Mouse (Mus musculus): ENCODE results near the gene Usp32. TPM values are rescaled to one million over a fixed set of nuclear protein-coding genes. Genes with fewer than 3 reads are reported as not detected.

Usp32 gene
- polyA plus RNA-seq, 1 experiment from 2014 or later, result 4.6 TPM

- WGBS, result 89% methylated on average over 3 of the region's 3 CpGs
- H3K36me3 ChIP-seq (ENCODE audit: control insufficient read depth, insufficient read depth), result peaks cover 7% of the 10 kb centered on the region; the same call in 1 of the 2 replicates
- ATAC-seq (replicated peaks; ENCODE audit: extremely low read depth, insufficient read depth, low FRiP score), result no peak
These were observed 100.7 kb downstream of the Usp32 start for GRCm38 (mm10) chr11:85039256-85039655.

GRCm38 (mm10) chr11:85013121-85013520 lies 126.8 kb downstream of the Usp32 start:
- H3K4me2 ChIP-seq (ENCODE audit: low read depth, low read length), result no peak overlapping the region
- H3K4me1 ChIP-seq (ENCODE audit: control insufficient read depth, insufficient read depth, low read length), result no peaks in the 10 kb centered on the region
- no peak for ATAC-seq (replicated peaks; ENCODE audit: extremely low read depth, insufficient read depth, low FRiP score)
- no peak overlapping the region for H3K9ac ChIP-seq (ENCODE audit: low read length)
- no peak overlapping the region for H3K27ac ChIP-seq (ENCODE audit: low read length)
- no peak overlapping the region for H3K4me3 ChIP-seq (ENCODE audit: low read length)
- H3K9me3 ChIP-seq (replicated peaks; ENCODE audit: control insufficient read depth, low read length), result no peaks in the 10 kb centered on the region
- peaks cover 11% of the 10 kb centered on the region for H3K36me3 ChIP-seq (ENCODE audit: control insufficient read depth, insufficient read depth)
- no peaks in the 10 kb centered on the region for H3K27me3 ChIP-seq (ENCODE audit: control insufficient read depth, insufficient read depth, low read length)

More at GRCm38 (mm10) chr11:85039256-85039655, 100.7 kb downstream of the Usp32 start:
- H3K4me2 ChIP-seq (ENCODE audit: low read depth, low read length), result no peak overlapping the region
- H3K4me3 ChIP-seq (ENCODE audit: low read length), result no peak overlapping the region
- H3K27me3 ChIP-seq (ENCODE audit: control insufficient read depth, insufficient read depth, low read length), result no peaks in the 10 kb centered on the region
- no peaks in the 10 kb centered on the region for H3K4me1 ChIP-seq (ENCODE audit: control insufficient read depth, insufficient read depth, low read length)
- no peak overlapping the region for H3K27ac ChIP-seq (ENCODE audit: low read length)
- H3K9ac ChIP-seq (ENCODE audit: low read length), result no peak overlapping the region
- no peaks in the 10 kb centered on the region for H3K9me3 ChIP-seq (replicated peaks; ENCODE audit: control insufficient read depth, low read length)

GRCm38 (mm10) chr11:85003566-85003965 lies 136.4 kb downstream of the Usp32 start:
- Histone ChIP-seq H3K27me3 (ENCODE audit: control insufficient read depth, insufficient read depth, low read length) (no peaks in the 10 kb centered on the region), H3K36me3 (ENCODE audit: control insufficient read depth, insufficient read depth) (peaks cover 14% of the 10 kb centered on the region), H3K9me3 (replicated peaks; ENCODE audit: control insufficient read depth, low read length) (no peaks in the 10 kb centered on the region), H3K4me1 (ENCODE audit: control insufficient read depth, insufficient read depth, low read length) (no peaks in the 10 kb centered on the region), H3K9ac (ENCODE audit: low read length) (no peak overlapping the region), H3K4me3 (ENCODE audit: low read length) (no peak overlapping the region), H3K27ac (ENCODE audit: low read length) (no peak overlapping the region), H3K4me2 (ENCODE audit: low read depth, low read length) (no peak overlapping the region)
- 88% methylated on average over 3 of the region's 3 CpGs for WGBS
- ATAC-seq (replicated peaks; ENCODE audit: extremely low read depth, insufficient read depth, low FRiP score), result no peak

- Histone ChIP-seq H3K27ac (ENCODE audit: low read length) (no peak overlapping the region), H3K27me3 (ENCODE audit: control insufficient read depth, insufficient read depth, low read length) (no peaks in the 10 kb centered on the region), H3K9ac (ENCODE audit: low read length) (no peak overlapping the region), H3K4me3 (ENCODE audit: low read length) (no peak overlapping the region), H3K9me3 (replicated peaks; ENCODE audit: control insufficient read depth, low read length) (no peaks in the 10 kb centered on the region), H3K4me2 (ENCODE audit: low read depth, low read length) (no peak overlapping the region), H3K36me3 (ENCODE audit: control insufficient read depth, insufficient read depth) (peaks cover 39% of the 10 kb centered on the region), H3K4me1 (ENCODE audit: control insufficient read depth, insufficient read depth, low read length) (no peaks in the 10 kb centered on the region)
- ATAC-seq (replicated peaks; ENCODE audit: extremely low read depth, insufficient read depth, low FRiP score), result no peak
- 77% methylated on average over 1 of the region's 1 CpGs for WGBS
These were observed 144.7 kb downstream of the Usp32 start for GRCm38 (mm10) chr11:84995241-84995640.

GRCm38 (mm10) chr11:84992996-84993395 lies 147.0 kb downstream of the Usp32 start:
- Histone ChIP-seq H3K36me3 (ENCODE audit: control insufficient read depth, insufficient read depth) (peaks cover 42% of the 10 kb centered on the region), H3K9me3 (replicated peaks; ENCODE audit: control insufficient read depth, low read length) (no peaks in the 10 kb centered on the region), H3K4me1 (ENCODE audit: control insufficient read depth, insufficient read depth, low read length) (no peaks in the 10 kb centered on the region), H3K27ac (ENCODE audit: low read length) (no peak overlapping the region), H3K9ac (ENCODE audit: low read length) (no peak overlapping the region), H3K4me2 (ENCODE audit: low read depth, low read length) (no peak overlapping the region), H3K27me3 (ENCODE audit: control insufficient read depth, insufficient read depth, low read length) (no peaks in the 10 kb centered on the region), H3K4me3 (ENCODE audit: low read length) (no peak overlapping the region)
- WGBS, result 88% methylated on average over 1 of the region's 1 CpGs
- ATAC-seq (replicated peaks; ENCODE audit: extremely low read depth, insufficient read depth, low FRiP score), result no peak

GRCm38 (mm10) chr11:84988341-84988919 lies 151.5 kb downstream of the Usp32 start:
- H3K9me3 ChIP-seq (replicated peaks; ENCODE audit: control insufficient read depth, low read length), result no peaks in the 10 kb centered on the region
- no peak for ATAC-seq (replicated peaks; ENCODE audit: extremely low read depth, insufficient read depth, low FRiP score)
- no peak overlapping the region for H3K9ac ChIP-seq (ENCODE audit: low read length)
- no peak overlapping the region for H3K4me3 ChIP-seq (ENCODE audit: low read length)
- H3K4me2 ChIP-seq (ENCODE audit: low read depth, low read length), result no peak overlapping the region
- no peak overlapping the region for H3K27ac ChIP-seq (ENCODE audit: low read length)
- H3K4me1 ChIP-seq (ENCODE audit: control insufficient read depth, insufficient read depth, low read length), result no peaks in the 10 kb centered on the region
- 76% methylated on average over 3 of the region's 3 CpGs for WGBS
- H3K27me3 ChIP-seq (ENCODE audit: control insufficient read depth, insufficient read depth, low read length), result no peaks in the 10 kb centered on the region
- peaks cover 44% of the 10 kb centered on the region for H3K36me3 ChIP-seq (ENCODE audit: control insufficient read depth, insufficient read depth)

- H3K4me1 ChIP-seq (ENCODE audit: control insufficient read depth, insufficient read depth, low read length), result no peaks in the 10 kb centered on the region
- WGBS, result 88% methylated on average over 6 of the region's 6 CpGs
- H3K36me3 ChIP-seq (ENCODE audit: control insufficient read depth, insufficient read depth), result peaks cover 24% of the 10 kb centered on the region
- H3K27ac ChIP-seq (ENCODE audit: low read length), result no peak overlapping the region
- no peak overlapping the region for H3K4me3 ChIP-seq (ENCODE audit: low read length)
- no peaks in the 10 kb centered on the region for H3K9me3 ChIP-seq (replicated peaks; ENCODE audit: control insufficient read depth, low read length)
- no peaks in the 10 kb centered on the region for H3K27me3 ChIP-seq (ENCODE audit: control insufficient read depth, insufficient read depth, low read length)
- H3K4me2 ChIP-seq (ENCODE audit: low read depth, low read length), result no peak overlapping the region
- no peak for ATAC-seq (replicated peaks; ENCODE audit: extremely low read depth, insufficient read depth, low FRiP score)
- H3K9ac ChIP-seq (ENCODE audit: low read length), result no peak overlapping the region
These were observed 154.5 kb downstream of the Usp32 start for GRCm38 (mm10) chr11:84985421-84985820.

GRCm38 (mm10) chr11:84980697-84981096 lies 159.3 kb downstream of the Usp32 start:
- no peak overlapping the region for H3K27ac ChIP-seq (ENCODE audit: low read length)
- H3K4me1 ChIP-seq (ENCODE audit: control insufficient read depth, insufficient read depth, low read length), result 0 out of 2 replicates have a peak, but pooled peaks cover 2% of the 10 kb centered on the region
- no peak overlapping the region for H3K4me2 ChIP-seq (ENCODE audit: low read depth, low read length)
- no peak overlapping the region for H3K9ac ChIP-seq (ENCODE audit: low read length)
- H3K4me3 ChIP-seq (ENCODE audit: low read length), result no peak overlapping the region
- 75% methylated on average over 2 of the region's 2 CpGs for WGBS
- H3K9me3 ChIP-seq (replicated peaks; ENCODE audit: control insufficient read depth, low read length), result no peaks in the 10 kb centered on the region
- H3K27me3 ChIP-seq (ENCODE audit: control insufficient read depth, insufficient read depth, low read length), result no peaks in the 10 kb centered on the region
- ATAC-seq (replicated peaks; ENCODE audit: extremely low read depth, insufficient read depth, low FRiP score), result no peak
- H3K36me3 ChIP-seq (ENCODE audit: control insufficient read depth, insufficient read depth), result peaks cover 6% of the 10 kb centered on the region

- 0 out of 2 replicates have a peak, but pooled peaks cover 2% of the 10 kb centered on the region for H3K4me1 ChIP-seq (ENCODE audit: control insufficient read depth, insufficient read depth, low read length)
- no peaks in the 10 kb centered on the region for H3K9me3 ChIP-seq (replicated peaks; ENCODE audit: control insufficient read depth, low read length)
- no peak for ATAC-seq (replicated peaks; ENCODE audit: extremely low read depth, insufficient read depth, low FRiP score)
- peak overlapping the region; percentile 31 for H3K27ac ChIP-seq (ENCODE audit: low read length)
- 25% methylated on average over 1 of the region's 1 CpGs for WGBS
- H3K9ac ChIP-seq (ENCODE audit: low read length), result no peak overlapping the region
- H3K4me3 ChIP-seq (ENCODE audit: low read length), result no peak overlapping the region
- H3K27me3 ChIP-seq (ENCODE audit: control insufficient read depth, insufficient read depth, low read length), result no peaks in the 10 kb centered on the region
- H3K4me2 ChIP-seq (ENCODE audit: low read depth, low read length), result no peak overlapping the region
- peaks cover 4% of the 10 kb centered on the region for H3K36me3 ChIP-seq (ENCODE audit: control insufficient read depth, insufficient read depth)
These were observed 160.6 kb downstream of the Usp32 start for GRCm38 (mm10) chr11:84979351-84979750.
